Mouse (Mus musculus): ENCODE data around the gene Siah3. TPM values are rescaled to one million over a fixed set of nuclear protein-coding genes. Genes with fewer than 3 reads are reported as not detected.

The Siah3 gene
- polyA plus RNA-seq, 1 experiment from 2014 or later, result 6.9 TPM

Other genes starting within 250 kb of the Siah3 start
- not detected in 2 replicates for gene Cpb2, start 213.7 kb upstream of the Siah3 start, polyA plus RNA-seq (2015; fragmentation: Nextera tagmentation; extraction: Ambion mirVana)
- 37.9 and 44.2 TPM in 2 replicates for gene Zc3h13, start 171.6 kb upstream of the Siah3 start, polyA plus RNA-seq (2015; fragmentation: Nextera tagmentation; extraction: Ambion mirVana)
- gene Spert, start 137.1 kb downstream of the Siah3 start, polyA plus RNA-seq (2015; fragmentation: Nextera tagmentation; extraction: Ambion mirVana), result not detected in 2 replicates
- not detected in 2 replicates for gene Erich6b, start 186.3 kb downstream of the Siah3 start, polyA plus RNA-seq (2015; fragmentation: Nextera tagmentation; extraction: Ambion mirVana)

Measured in neural tube, embryonic 13.5 days (tissue).